Mouse (Mus musculus) right cerebral cortex, adult 18-20 months (tissue): ENCODE data around the gene Col24a1.
"Not testable (repeated sequence)": the region's sequence is repeated elsewhere in the genome, so short reads cannot be mapped to it uniquely, and the experiment has no call there.

Experiments used
- DNase-seq: peaks from one replicate; pipeline ENCODE4 v3.0.0; 2022; ENCODE audit warnings: mixed read lengths

Gene Col24a1

GRCm38 (mm10) chr3:145356865-145357487, 64.7 kb downstream of the Col24a1 start:
- no peak for DNase-seq

- no peak for DNase-seq
These were observed 73.0 kb downstream of the Col24a1 start for GRCm38 (mm10) chr3:145365227-145365626.

- no peak for DNase-seq
These were observed 75.0 kb downstream of the Col24a1 start for GRCm38 (mm10) chr3:145367176-145367717.

- DNase-seq, result no peak
These were observed 84.0 kb downstream of the Col24a1 start for GRCm38 (mm10) chr3:145376298-145376697.

- DNase-seq, result no peak
These were observed 90.8 kb downstream of the Col24a1 start for GRCm38 (mm10) chr3:145383095-145383494.

- DNase-seq, result no peak
These were observed 94.2 kb downstream of the Col24a1 start for GRCm38 (mm10) chr3:145386434-145386833.

- DNase-seq, result no peak
These were observed 98.4 kb downstream of the Col24a1 start for GRCm38 (mm10) chr3:145390681-145391080.

GRCm38 (mm10) chr3:145391986-145392659, 99.9 kb downstream of the Col24a1 start:
- DNase-seq, result no peak

- no peak for DNase-seq
These were observed 106.9 kb downstream of the Col24a1 start for GRCm38 (mm10) chr3:145399173-145399572.

GRCm38 (mm10) chr3:145402257-145402656, 110.0 kb downstream of the Col24a1 start:
- DNase-seq, result no peak

- no peak for DNase-seq
These were observed 110.7 kb downstream of the Col24a1 start for GRCm38 (mm10) chr3:145402994-145403393.

- no peak for DNase-seq
These were observed 115.8 kb downstream of the Col24a1 start for GRCm38 (mm10) chr3:145408045-145408444.

GRCm38 (mm10) chr3:145412137-145412536, 119.9 kb downstream of the Col24a1 start:
- DNase-seq, result no peak

- no peak for DNase-seq
These were observed 122.1 kb downstream of the Col24a1 start for GRCm38 (mm10) chr3:145414362-145414761.

GRCm38 (mm10) chr3:145417809-145418208, 125.5 kb downstream of the Col24a1 start:
- no peak for DNase-seq

- DNase-seq, result no peak
These were observed 128.1 kb downstream of the Col24a1 start for GRCm38 (mm10) chr3:145420421-145420820.

GRCm38 (mm10) chr3:145422044-145422443, 129.8 kb downstream of the Col24a1 start:
- DNase-seq, result no peak

GRCm38 (mm10) chr3:145438352-145438751, 146.1 kb downstream of the Col24a1 start:
- no peak for DNase-seq

- no peak for DNase-seq
These were observed 146.8 kb downstream of the Col24a1 start for GRCm38 (mm10) chr3:145439086-145439485.

GRCm38 (mm10) chr3:145440993-145441392, 148.7 kb downstream of the Col24a1 start:
- DNase-seq, result no peak

- DNase-seq, result peak; percentile 38
These were observed 150.0 kb downstream of the Col24a1 start for GRCm38 (mm10) chr3:145442268-145442667.

GRCm38 (mm10) chr3:145443167-145443566, 150.9 kb downstream of the Col24a1 start:
- DNase-seq, result not testable (repeated sequence)

GRCm38 (mm10) chr3:145457039-145457438, 164.8 kb downstream of the Col24a1 start:
- DNase-seq, result no peak

GRCm38 (mm10) chr3:145462351-145462750, 170.1 kb downstream of the Col24a1 start:
- no peak for DNase-seq
